ENCODE assay signal across 24 mouse cellular contexts in the genomic region with DNA sequence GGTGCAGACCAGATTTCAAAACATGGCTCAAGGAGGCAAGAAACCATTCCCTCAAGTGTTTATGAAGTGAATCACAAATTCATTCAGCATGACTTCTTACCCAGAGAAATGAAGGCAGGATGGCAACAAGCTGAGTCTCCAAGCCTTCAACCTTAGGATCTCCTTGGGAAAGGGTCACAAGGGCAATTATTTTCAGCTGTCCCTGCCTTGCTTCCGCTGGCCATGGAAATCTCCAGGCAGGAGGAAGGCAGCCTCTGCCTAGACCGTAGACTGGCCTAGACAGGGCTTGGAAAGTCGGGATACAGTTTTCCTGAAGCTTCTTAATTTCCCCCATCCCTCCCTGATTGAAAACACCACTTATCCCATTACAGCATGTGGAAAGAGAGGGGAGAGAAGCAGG.
DNase-seq lines count a peak whose midpoint lies in the region; ATAC-seq and TF ChIP-seq lines count a peak whose summit lies in the region.
"Had no signal": no experiment of that assay in that cellular context is flagged by ENCODE, and none has a peak within 500 bp of the region (broad histone marks: within the 10 kb centered on the region; RNA-seq: fewer than 3 reads in every experiment).

No protein-coding gene starts in this region.

- H3K4me3 ChIP-seq in hindbrain, embryonic 11.5 days (ENCODE audit: low read depth, low read length) = no peak overlapping the region
- no peak overlapping the region for H3K4me3 ChIP-seq in hindbrain, embryonic 16.5 days (ENCODE audit: low read length)
- H3K4me3 ChIP-seq in C2C12 (ENCODE audit: insufficient read depth, poor library complexity, severe bottlenecking) = no peak overlapping the region
- H3K4me3 ChIP-seq in embryonic fibroblast, embryonic 13.5 days (ENCODE audit: insufficient read depth, low read length) = no peak overlapping the region
- H3K4me3 ChIP-seq: forebrain, embryonic 12.5 days; heart, embryonic 10.5 days; layer of hippocampus, adult 2 months; limb, embryonic 12.5 days; midbrain, embryonic 15.5 days; neural tube, embryonic 13.5 days had no signal

- H3K9ac ChIP-seq in hindbrain, embryonic 11.5 days (ENCODE audit: low read depth, low read length) = no peak overlapping the region
- no peak overlapping the region for H3K9ac ChIP-seq in hindbrain, embryonic 16.5 days (ENCODE audit: low read depth, low read length)
- H3K9ac ChIP-seq: forebrain, embryonic 12.5 days; limb, embryonic 12.5 days; liver, postnatal 0 days; midbrain, embryonic 15.5 days; neural tube, embryonic 13.5 days had no signal

- TF ChIP-seq CTCF in C2C12 (IDR thresholded peaks at IDR 0.05; ENCODE audit: control insufficient read depth, insufficient read depth, insufficient read length) = no peak
- no peak for TF ChIP-seq CTCF in embryonic fibroblast, embryonic 13.5 days (IDR thresholded peaks at IDR 0.05; ENCODE audit: borderline replicate concordance, insufficient read depth, low read length)

- 64% methylated on average over 3 of the region's 3 CpGs for WGBS in hindbrain, embryonic 11.5 days
- 77% methylated on average over 3 of the region's 3 CpGs for WGBS in hindbrain, embryonic 16.5 days

- intact Hi-C loops in gastrocnemius, postnatal 14 days (cut with DNase I; ENCODE audit: low total_unique reads) = no loop called here

- TF ChIP-seq POLR2A in embryonic fibroblast, embryonic 13.5 days (IDR thresholded peaks at IDR 0.05; ENCODE audit: low read depth, low read length) = no peak

- no peak overlapping the region for H3K27ac ChIP-seq in hindbrain, embryonic 11.5 days (ENCODE audit: low read depth, low read length)
- H3K27ac ChIP-seq in hindbrain, embryonic 16.5 days (ENCODE audit: low read depth, low read length) = no peak overlapping the region
- H3K27ac ChIP-seq in embryonic fibroblast, embryonic 13.5 days (ENCODE audit: insufficient read depth, low read length) = peak overlapping the region; percentile 66
- H3K27ac ChIP-seq: forebrain, embryonic 12.5 days; heart, embryonic 10.5 days; layer of hippocampus, adult 2 months; limb, embryonic 12.5 days; midbrain, embryonic 15.5 days; neural tube, embryonic 13.5 days had no signal

- H3K4me1 ChIP-seq in hindbrain, embryonic 11.5 days (replicated peaks; ENCODE audit: control insufficient read depth, insufficient read depth, low read length) = no peaks in the 10 kb centered on the region
- H3K4me1 ChIP-seq in hindbrain, embryonic 16.5 days (ENCODE audit: control insufficient read depth, insufficient read depth, low read depth, low read length) = no peaks in the 10 kb centered on the region
- peaks cover 5% of the 10 kb centered on the region for H3K4me1 ChIP-seq in embryonic fibroblast, embryonic 13.5 days (ENCODE audit: control insufficient read depth, insufficient read depth, low read length)
- H3K4me1 ChIP-seq: forebrain, embryonic 12.5 days; heart, embryonic 10.5 days; limb, embryonic 12.5 days; midbrain, embryonic 15.5 days had no signal

- H3K9me3 ChIP-seq in hindbrain, embryonic 11.5 days (ENCODE audit: control insufficient read depth, low read length) = no peaks in the 10 kb centered on the region
- no peaks in the 10 kb centered on the region for H3K9me3 ChIP-seq in hindbrain, embryonic 16.5 days (ENCODE audit: control insufficient read depth, low read length)
- H3K9me3 ChIP-seq: forebrain, embryonic 12.5 days; heart, embryonic 10.5 days; limb, embryonic 12.5 days; midbrain, embryonic 15.5 days; neural tube, embryonic 13.5 days had no signal

- no peak for ATAC-seq in hindbrain, embryonic 11.5 days (ENCODE audit: low FRiP score)
- ATAC-seq in hindbrain, embryonic 16.5 days = no peak
- ATAC-seq in inflammation-experienced regulatory T-cells, adult 6 months = no peak
- ATAC-seq: liver, postnatal 0 days; midbrain, embryonic 15.5 days had no signal

- peak; percentile 18 for DNase-seq in hindbrain, embryonic 11.5 days (ENCODE audit: low spot score)
- peak; percentile 67 for DNase-seq in embryo, embryonic 10 days (ENCODE audit: low spot score)
- DNase-seq in gastrocnemius, postnatal 14 days = no peak
- DNase-seq: adrenal gland, postnatal 36 days; B cell, adult 2 months; cerebellum, adult 9-10 months; kidney, adult 18-20 months; kidney, postnatal 14 days; liver, postnatal 0 days; lung, postnatal 10 days; retina, postnatal 1 day; right cerebral cortex, postnatal 4 days; thymus, postnatal 25 days had no signal

- no peaks in the 10 kb centered on the region for H3K27me3 ChIP-seq in hindbrain, embryonic 11.5 days (ENCODE audit: control insufficient read depth, insufficient read depth, low read length)
- no peaks in the 10 kb centered on the region for H3K27me3 ChIP-seq in hindbrain, embryonic 16.5 days (replicated peaks; ENCODE audit: control insufficient read depth, insufficient read depth, low read length)
- H3K27me3 ChIP-seq in C2C12 (ENCODE audit: control insufficient read depth, insufficient read depth, insufficient read length) = no peaks in the 10 kb centered on the region
- H3K27me3 ChIP-seq: forebrain, embryonic 12.5 days; limb, embryonic 12.5 days; midbrain, embryonic 15.5 days; neural tube, embryonic 13.5 days had no signal

- H3K36me3 ChIP-seq in hindbrain, embryonic 11.5 days (ENCODE audit: control insufficient read depth, insufficient read depth, low read length) = no peaks in the 10 kb centered on the region
- no peaks in the 10 kb centered on the region for H3K36me3 ChIP-seq in hindbrain, embryonic 16.5 days (ENCODE audit: control insufficient read depth, insufficient read depth, low read length)
- H3K36me3 ChIP-seq in C2C12 (ENCODE audit: control insufficient read depth, insufficient read depth) = no peaks in the 10 kb centered on the region
- H3K36me3 ChIP-seq: forebrain, embryonic 12.5 days; heart, embryonic 10.5 days; limb, embryonic 12.5 days; midbrain, embryonic 15.5 days; neural tube, embryonic 13.5 days had no signal

- H3K4me2 ChIP-seq in hindbrain, embryonic 11.5 days (replicated peaks; ENCODE audit: low read depth, low read length) = no peak overlapping the region
- no peak overlapping the region for H3K4me2 ChIP-seq in hindbrain, embryonic 16.5 days (ENCODE audit: low read length)
- H3K4me2 ChIP-seq: forebrain, embryonic 12.5 days; limb, embryonic 12.5 days; liver, embryonic 11.5 days; midbrain, embryonic 15.5 days; neural tube, embryonic 13.5 days had no signal

- no peaks in the 10 kb centered on the region for H3K79me2 ChIP-seq in C2C12 (ENCODE audit: control insufficient read depth, insufficient read depth)

- H3K79me3 ChIP-seq in C2C12 (ENCODE audit: low read depth) = no peaks in the 10 kb centered on the region

- no peak overlapping the region for H3ac ChIP-seq in C2C12 (ENCODE audit: control insufficient read depth, insufficient read length, low read depth)

TF ChIP-seq in C2C12, 6 proteins besides CTCF, POLR2A, EP300 and RAD21:
- TF ChIP-seq MYOD1 (IDR thresholded peaks at IDR 0.05; ENCODE audit: control insufficient read depth, insufficient read length, low read depth) (peak; percentile 31), MAX (IDR thresholded peaks at IDR 0.05) (no peak)
